Mouse (Mus musculus): ENCODE results near the gene Ppil1. TPM values are rescaled to one million over a fixed set of nuclear protein-coding genes. Genes with fewer than 3 reads are reported as not detected.
A peak's percentile ranks its signal among the peaks of the same experiment; 100 is the strongest.

Ppil1 gene
- polyA plus RNA-seq (2017; shearing (Covaris generic)): 10 to 100 TPM; 53.8 to 82.0 TPM

GRCm38 (mm10) chr17:29263840-29264633 is at the start of gene Ppil1:
Ppil1 (minus strand) TSS chr17:29264186.
- peak; percentile 53 for ATAC-seq

GRCm38 (mm10) chr17:29313300-29313699 is 49.3 kb upstream of the Ppil1 start:
- no peak for ATAC-seq

GRCm38 (mm10) chr17:29312082-29312481 is 48.1 kb upstream of the Ppil1 start:
- ATAC-seq: no peak

- ATAC-seq: no peak
Measured at GRCm38 (mm10) chr17:29311602-29312001, 47.6 kb upstream of the Ppil1 start.

- no peak for ATAC-seq
Measured at GRCm38 (mm10) chr17:29310056-29310623, 46.2 kb upstream of the Ppil1 start.

- no peak for ATAC-seq
Measured at GRCm38 (mm10) chr17:29305871-29306270, 41.9 kb upstream of the Ppil1 start.

GRCm38 (mm10) chr17:29305058-29305806 is 41.2 kb upstream of the Ppil1 start:
- no peak for ATAC-seq

GRCm38 (mm10) chr17:29304376-29305057 is 40.5 kb upstream of the Ppil1 start:
- ATAC-seq: peak; percentile 47

GRCm38 (mm10) chr17:29303856-29304255 is 39.9 kb upstream of the Ppil1 start:
- ATAC-seq: no peak

- no peak for ATAC-seq
Measured at GRCm38 (mm10) chr17:29303087-29303486, 39.1 kb upstream of the Ppil1 start.

- ATAC-seq: no peak
Measured at GRCm38 (mm10) chr17:29302149-29302548, 38.2 kb upstream of the Ppil1 start.

- no peak for ATAC-seq
Measured at GRCm38 (mm10) chr17:29301421-29301820, 37.4 kb upstream of the Ppil1 start.

- ATAC-seq: no peak
Measured at GRCm38 (mm10) chr17:29300926-29301325, 36.9 kb upstream of the Ppil1 start.

GRCm38 (mm10) chr17:29299282-29299681 is 35.3 kb upstream of the Ppil1 start:
- ATAC-seq: no peak

GRCm38 (mm10) chr17:29297813-29298212 is 33.8 kb upstream of the Ppil1 start:
- no peak for ATAC-seq

GRCm38 (mm10) chr17:29297321-29297720 is 33.3 kb upstream of the Ppil1 start:
- ATAC-seq: no peak

GRCm38 (mm10) chr17:29295835-29296234 is 31.8 kb upstream of the Ppil1 start:
- ATAC-seq: no peak

GRCm38 (mm10) chr17:29293807-29294605 is 30.0 kb upstream of the Ppil1 start:
- no peak for ATAC-seq

GRCm38 (mm10) chr17:29292996-29293395 is 29.0 kb upstream of the Ppil1 start:
- no peak for ATAC-seq

- no peak for ATAC-seq
Measured at GRCm38 (mm10) chr17:29291793-29292192, 27.8 kb upstream of the Ppil1 start.

- ATAC-seq: no peak
Measured at GRCm38 (mm10) chr17:29282216-29282952, 18.4 kb upstream of the Ppil1 start.

Measured in activated CD4-positive, CD25-positive, alpha-beta regulatory T cell, adult 4 months (primary cell).